Mouse (Mus musculus) B cell, adult 62 days (primary cell): ENCODE results near the gene Gm21776. TPM values are rescaled to one million over a fixed set of nuclear protein-coding genes. Genes with fewer than 3 reads are reported as not detected.

Source experiments
- total RNA-seq: library from RNA; stranded (reverse); gene quantifications from 4 replicates; pipeline ENCODE4 v1.2.4, GENCODE M21; 2023

The Gm21776 gene
- total RNA-seq = not detected in 4 replicates

DNA sequence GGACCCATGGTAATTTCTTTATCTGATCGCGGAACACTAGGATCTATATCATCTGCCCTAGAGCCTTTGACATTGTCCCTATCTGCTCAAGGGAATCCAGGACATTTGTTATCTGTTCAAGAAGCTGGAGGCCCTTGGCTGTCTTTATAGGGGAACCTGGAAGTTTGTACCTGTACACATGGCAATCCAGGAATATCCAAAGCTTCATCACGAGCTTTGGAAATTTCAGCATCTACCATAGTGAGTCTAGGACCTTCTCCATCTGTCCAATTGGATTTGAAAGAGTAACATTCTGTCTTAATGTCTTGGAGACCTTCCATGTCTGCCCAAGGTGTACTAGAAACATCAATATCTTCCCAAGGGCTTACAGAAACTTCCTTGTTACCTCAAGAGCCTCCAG is at the start of gene Gm21776:
Gene Gm21776, plus strand, starts transcription at position 301 of the 400 bp plus-strand sequence.

